Mouse (Mus musculus) liver, embryonic 14.5 days (tissue): ENCODE measurements at regions not wholly inside any gene's neighbourhood (a gene's known extent, or its start where the extent isn't known, plus 50 kb on each side); places are given as distances from the start of the nearest gene placed in this dataset.

Source experiments
- ATAC-seq: fragments of 200-750 bp; cut with Nextera tagmentation; 2 replicates; pipeline ENCODE4 v1.8.0; 2017; ENCODE audit warnings: moderate number of reproducible peaks, mild to moderate bottlenecking, moderate library complexity; ENCODE audit not compliant: insufficient read depth
- DNase-seq, 3 experiments: peaks; one replicate each; pipeline ENCODE4 v3.0.0-alpha.2; 2012 to 2013; ENCODE audit warnings: low read depth in 3 of 3, low spot score in 3 of 3
- H3K27ac ChIP-seq: fragments of 300-500 bp; sonication (generic); 2 replicates; pipeline ENCODE4 v1.5.1; 2014; ENCODE audit warnings: moderate library complexity, mild to moderate bottlenecking, control low read depth, inconsistent platforms
- H3K27me3 ChIP-seq: fragments of 300-500 bp; sonication (generic); 2 replicates; pipeline ENCODE4 v1.6.1; 2014; ENCODE audit warnings: mild to moderate bottlenecking, low read length, moderate library complexity; ENCODE audit not compliant: control insufficient read depth, insufficient read depth
- H3K36me3 ChIP-seq: fragments of 300-500 bp; sonication (generic); replicated peaks from 2 replicates; pipeline ENCODE4 v1.6.1; 2014; ENCODE audit warnings: low read depth; ENCODE audit not compliant: control insufficient read depth, insufficient read depth
- H3K4me1 ChIP-seq, 2 experiments: fragments of 200-500 bp in 1 of 2; fragments of 300-500 bp in 1 of 2; sonication (generic) in 1 of 2; replicated peaks; 2 replicates each; pipeline ENCODE4 v1.6.1; 2012 to 2014; ENCODE audit warnings: antibody characterized with exemption in 1 of 2, inconsistent platforms in 1 of 2, low read length in 1 of 2; ENCODE audit not compliant: control insufficient read depth in 2 of 2, insufficient read depth in 2 of 2
- H3K4me2 ChIP-seq: fragments of 300-500 bp; sonication (generic); 2 replicates; pipeline ENCODE4 v1.6.1; 2014; ENCODE audit warnings: low read depth, mild to moderate bottlenecking, control low read depth, moderate library complexity
- H3K4me3 ChIP-seq, 2 experiments: fragments of 200-500 bp in 1 of 2; fragments of 300-500 bp in 1 of 2; sonication (generic) in 1 of 2; 2 replicates each; pipeline ENCODE4 v1.5.1; 2012 to 2014; ENCODE audit warnings: low read depth in 2 of 2, low read length in 2 of 2, mild to moderate bottlenecking in 2 of 2, control low read depth in 1 of 2, inconsistent platforms in 1 of 2, moderate library complexity in 1 of 2; ENCODE audit not compliant: insufficient read depth in 1 of 2
- H3K9ac ChIP-seq: fragments of 300-500 bp; sonication (generic); replicated peaks from 2 replicates; pipeline ENCODE4 v1.6.1; 2014; ENCODE audit warnings: mild to moderate bottlenecking, control low read depth, moderate library complexity
- H3K9me3 ChIP-seq: fragments of 300-500 bp; sonication (generic); 2 replicates; pipeline ENCODE4 v1.6.1; 2016; ENCODE audit warnings: low read length, mixed read lengths; ENCODE audit not compliant: control insufficient read depth
- CTCF ChIP-seq: IDR thresholded peaks from 2 replicates; pipeline ENCODE4 v1.5.1; 2016; ENCODE audit warnings: antibody characterized with exemption, low read depth, control low read depth
- EP300 ChIP-seq: IDR thresholded peaks from 2 replicates; pipeline ENCODE4 v1.6.1; 2016; ENCODE audit warnings: antibody characterized with exemption, low read depth
- WGBS: fragments of 180-500 bp; shearing (Covaris S2); extraction: QIAGEN DNeasy Blood & Tissue Kit; methylation state at CpG from one replicate; pipeline ENCODE4 v1.1.7; 2014; ENCODE audit not compliant: insufficient replicate concordance; 5-methylcytosine and 5-hydroxymethylcytosine counted together

- Histone ChIP-seq H3K4me2 (no peak overlapping the region), H3K36me3 (no peaks in the 10 kb centered on the region), H3K4me3 (no peak overlapping the region), H3K27ac (no peak overlapping the region), H3K9me3 (no peaks in the 10 kb centered on the region), H3K9ac (no peak overlapping the region), H3K4me1 (no peaks in the 10 kb centered on the region), H3K27me3 (no peaks in the 10 kb centered on the region)
- DNase-seq: no peak
- TF ChIP-seq EP300: no peak
- TF ChIP-seq CTCF: no peak
- ATAC-seq: no peak
- WGBS: 52% methylated on average over 4 of the region's 4 CpGs
Measured at GRCm38 (mm10) chr12:57890783-57891478, 320.6 kb upstream of the Sstr1 start.

- no peak for DNase-seq
- Histone ChIP-seq H3K9ac (no peak overlapping the region), H3K4me2 (no peak overlapping the region), H3K9me3 (no peaks in the 10 kb centered on the region), H3K36me3 (no peaks in the 10 kb centered on the region), H3K27me3 (no peaks in the 10 kb centered on the region), H3K4me1 (no peaks in the 10 kb centered on the region), H3K4me3 (no peak overlapping the region), H3K27ac (no peak overlapping the region)
- ATAC-seq: no peak
- no peak for TF ChIP-seq EP300
- no peak for TF ChIP-seq CTCF
- WGBS: 55% methylated on average over 1 of the region's 1 CpGs
Measured at GRCm38 (mm10) chr12:57891556-57891955, 320.0 kb upstream of the Sstr1 start.

GRCm38 (mm10) chr12:57897751-57898250 lies 313.8 kb upstream of the Sstr1 start:
- H3K27ac ChIP-seq: no peak overlapping the region
- no peaks in the 10 kb centered on the region for H3K36me3 ChIP-seq
- WGBS: 49% methylated on average over 3 of the region's 3 CpGs
- no peaks in the 10 kb centered on the region for H3K27me3 ChIP-seq
- H3K9me3 ChIP-seq: no peaks in the 10 kb centered on the region
- no peaks in the 10 kb centered on the region for H3K4me1 ChIP-seq
- no peak overlapping the region for H3K4me3 ChIP-seq
- ATAC-seq (no peak), DNase-seq (no peak)
- TF ChIP-seq EP300 (no peak), CTCF (no peak)
- H3K9ac ChIP-seq: no peak overlapping the region
- H3K4me2 ChIP-seq: no peak overlapping the region

- ATAC-seq (no peak), DNase-seq (no peak)
- H3K27me3 ChIP-seq: no peaks in the 10 kb centered on the region
- no peaks in the 10 kb centered on the region for H3K4me1 ChIP-seq
- no peak overlapping the region for H3K27ac ChIP-seq
- WGBS: 56% methylated on average over 1 of the region's 1 CpGs
- H3K9ac ChIP-seq: no peak overlapping the region
- H3K36me3 ChIP-seq: no peaks in the 10 kb centered on the region
- H3K4me2 ChIP-seq: no peak overlapping the region
- TF ChIP-seq CTCF: no peak
- no peaks in the 10 kb centered on the region for H3K9me3 ChIP-seq
- no peak overlapping the region for H3K4me3 ChIP-seq
Measured at GRCm38 (mm10) chr12:57904658-57905057, 306.9 kb upstream of the Sstr1 start.

GRCm38 (mm10) chr12:57918211-57918610 lies 293.4 kb upstream of the Sstr1 start:
- TF ChIP-seq CTCF (no peak), EP300 (no peak)
- WGBS: 65% methylated on average over 4 of the region's 4 CpGs
- H3K4me1 ChIP-seq: no peaks in the 10 kb centered on the region
- no peak overlapping the region for H3K27ac ChIP-seq
- no peaks in the 10 kb centered on the region for H3K27me3 ChIP-seq
- no peak overlapping the region for H3K4me3 ChIP-seq
- H3K9me3 ChIP-seq: no peaks in the 10 kb centered on the region
- no peaks in the 10 kb centered on the region for H3K36me3 ChIP-seq
- ATAC-seq (no peak), DNase-seq (no peak)
- no peak overlapping the region for H3K4me2 ChIP-seq
- no peak overlapping the region for H3K9ac ChIP-seq
